In genomic region chr6:5991817-5992755, GRCm38 (mm10) we compare ENCODE assay signal across 8 mouse cellular contexts.
DNase-seq lines count a peak whose midpoint lies in the region; ATAC-seq and TF ChIP-seq lines count a peak whose summit lies in the region.

No protein-coding gene starts in this region.

- WGBS in intestine, postnatal 0 days: 47% methylated on average over 25 of the region's 25 CpGs
- WGBS in neural tube, embryonic 13.5 days: 46% methylated on average over 25 of the region's 25 CpGs

- peak; percentile 53 for ATAC-seq in intestine, postnatal 0 days
- peak; percentile 94 for ATAC-seq in neural tube, embryonic 13.5 days (ENCODE audit: low read depth)

- no peak overlapping the region for H3K27ac ChIP-seq in intestine, postnatal 0 days (ENCODE audit: low read depth, low read length)
- no peak overlapping the region for H3K27ac ChIP-seq in left cerebral cortex, adult 2 months
- H3K27ac ChIP-seq in neural tube, embryonic 13.5 days (replicated peaks): 0 out of 2 replicates have a peak overlapping the region, but pooled peaks have one; percentile 0

- intact Hi-C loops in left cerebral cortex, adult 2 months (cut with DNase I): loop anchor here (5.0 kb wide), 1 partner anchor 135 kb away; no protein-coding TSS in a partner anchor

- no peaks in the 10 kb centered on the region for H3K9me3 ChIP-seq in intestine, postnatal 0 days (ENCODE audit: control insufficient read depth)
- no peaks in the 10 kb centered on the region for H3K9me3 ChIP-seq in neural tube, embryonic 13.5 days

- no peak overlapping the region for H3K9ac ChIP-seq in intestine, postnatal 0 days (ENCODE audit: low read depth, low read length)
- H3K9ac ChIP-seq in neural tube, embryonic 13.5 days: no peak overlapping the region

- no peaks in the 10 kb centered on the region for H3K27me3 ChIP-seq in intestine, postnatal 0 days (replicated peaks; ENCODE audit: control insufficient read depth, insufficient read depth, low read length)
- no peaks in the 10 kb centered on the region for H3K27me3 ChIP-seq in neural tube, embryonic 13.5 days

- H3K4me2 ChIP-seq in intestine, postnatal 0 days (replicated peaks; ENCODE audit: low read depth): peak overlapping the region; percentile 35; the same call in 1 of the 2 replicates
- peak overlapping the region; percentile 27 for H3K4me2 ChIP-seq in neural tube, embryonic 13.5 days

- TF ChIP-seq CTCF in intestine, postnatal 0 days (IDR thresholded peaks at IDR 0.05; ENCODE audit: low read depth): no peak
- TF ChIP-seq CTCF in left cerebral cortex, adult 2 months (IDR thresholded peaks at IDR 0.05): no peak

- H3K4me3 ChIP-seq in intestine, postnatal 0 days (ENCODE audit: low read depth, low read length): no peak overlapping the region
- H3K4me3 ChIP-seq in left cerebral cortex, adult 2 months: no peak overlapping the region
- H3K4me3 ChIP-seq in neural tube, embryonic 13.5 days: no peak overlapping the region

- peak; percentile 82 for DNase-seq in NIH3T3 (ENCODE audit: low read depth)
- DNase-seq in cerebellum, adult 11 months: peak; percentile 51
- DNase-seq in gastrocnemius, postnatal 10 days: peak; percentile 29
- DNase-seq in left cerebral cortex, adult 2 months (ENCODE audit: extremely low spot score in 1 of 2, low spot score in 2 of 2): peak; percentile 66 to 70
- no peak for DNase-seq in c-Kit-positive CD71-positive TER-119-positive erythroid progenitor cells, embryonic 14.5 days (ENCODE audit: low spot score)
- DNase-seq in thymus, postnatal 4 days: no peak

- no peaks in the 10 kb centered on the region for H3K36me3 ChIP-seq in intestine, postnatal 0 days (ENCODE audit: control insufficient read depth, insufficient read depth)
- H3K36me3 ChIP-seq in neural tube, embryonic 13.5 days: no peaks in the 10 kb centered on the region

- H3K4me1 ChIP-seq in intestine, postnatal 0 days (replicated peaks; ENCODE audit: control insufficient read depth, insufficient read depth, low read length): no peaks in the 10 kb centered on the region
- H3K4me1 ChIP-seq in neural tube, embryonic 13.5 days (replicated peaks): peaks cover 20% of the 10 kb centered on the region

Comparison
In these comparisons a context has a peak if more than half of its experiments do, and no peak if none do; other contexts are left out.
1. DNase-seq: peak in NIH3T3 (single experiment), cerebellum, adult 11 months (single experiment), gastrocnemius, postnatal 10 days (single experiment) and left cerebral cortex, adult 2 months (2 of 2); none in c-Kit-positive CD71-positive TER-119-positive erythroid progenitor cells, embryonic 14.5 days (single experiment) and thymus, postnatal 4 days (single experiment).